Mouse (Mus musculus) small intestine, adult 2 months (tissue): ENCODE results near the gene Slpi.

Experiments used
- CTCF ChIP-seq: fragments of 200-500 bp; IDR thresholded peaks from 2 replicates; pipeline ENCODE4 v1.5.1; 2012; ENCODE audit warnings: low read depth, mild to moderate bottlenecking, control low read depth, inconsistent platforms, low read length, moderate library complexity, mixed read lengths; ENCODE audit not compliant: insufficient replicate concordance, insufficient read length; ENCODE audit errors: extremely low read depth
- POLR2A ChIP-seq: fragments of 200-500 bp; IDR thresholded peaks from 2 replicates; pipeline ENCODE4 v1.6.1; 2012; ENCODE audit warnings: low read depth, mild to moderate bottlenecking, control low read depth, inconsistent platforms, low read length, moderate library complexity

GRCm38 (mm10) chr2:164385927-164386763 lies 2.8 kb downstream of the Slpi start:
- TF ChIP-seq CTCF, result no peak
- no peak for TF ChIP-seq POLR2A
